Mouse (Mus musculus) MEL (cell line): ENCODE data around the gene Rpl26. TPM values are rescaled to one million over a fixed set of nuclear protein-coding genes. Genes with fewer than 3 reads are reported as not detected.

Source experiments
- DNase-seq: peaks from one replicate; pipeline ENCODE4 v3.0.0; 2011; ENCODE audit warnings: low read depth, low spot score
- H3K27ac ChIP-seq: 2 replicates; pipeline ENCODE4 v1.5.1; 2012; ENCODE audit warnings: low read depth, mild to moderate bottlenecking, control low read depth, low read length, moderate library complexity; ENCODE audit not compliant: control insufficient read depth
- H3K27me3 ChIP-seq, 2 experiments: fragments of 150-350 bp in 1 of 2; sonication (generic) in 1 of 2; 2 replicates each; pipeline ENCODE4 v1.6.1; 2012; ENCODE audit warnings: low read length in 2 of 2, mild to moderate bottlenecking in 2 of 2, improper control_type of control experiment in 1 of 2, moderate library complexity in 1 of 2; ENCODE audit not compliant: insufficient read depth in 2 of 2, control insufficient read depth in 1 of 2
- H3K36me3 ChIP-seq, 2 experiments: 2 replicates each; pipeline ENCODE4 v1.6.1; 2012 to 2014; ENCODE audit warnings: low read length in 2 of 2, improper control_type of control experiment in 1 of 2, inconsistent platforms in 1 of 2, mild to moderate bottlenecking in 1 of 2; ENCODE audit not compliant: insufficient read depth in 2 of 2, control insufficient read depth in 1 of 2
- H3K4me1 ChIP-seq, 2 experiments: fragments of 150-350 bp in 1 of 2; sonication (generic) in 1 of 2; 2 replicates each; pipeline ENCODE4 v1.6.1; 2012; ENCODE audit warnings: low read length in 2 of 2, improper control_type of control experiment in 1 of 2, mild to moderate bottlenecking in 1 of 2; ENCODE audit not compliant: insufficient read depth in 2 of 2, control insufficient read depth in 1 of 2
- H3K4me3 ChIP-seq, 2 experiments: fragments of 150-350 bp in 1 of 2; sonication (generic) in 1 of 2; 2 replicates each; pipeline ENCODE4 v1.5.1; 2012; ENCODE audit warnings: low read depth in 2 of 2, low read length in 2 of 2, mild to moderate bottlenecking in 2 of 2, moderate library complexity in 2 of 2, control low read depth in 1 of 2, improper control_type of control experiment in 1 of 2; ENCODE audit not compliant: control insufficient read depth in 1 of 2, insufficient read depth in 1 of 2
- H3K79me2 ChIP-seq: 2 replicates; pipeline ENCODE4 v1.6.1; 2012; ENCODE audit warnings: mild to moderate bottlenecking, low read length, moderate library complexity; ENCODE audit not compliant: control insufficient read depth, poor library complexity, insufficient read depth
- H3K9ac ChIP-seq: 2 replicates; pipeline ENCODE4 v1.6.1; 2012; ENCODE audit warnings: low read depth, mild to moderate bottlenecking, control low read depth, low read length, moderate library complexity; ENCODE audit not compliant: control insufficient read depth, poor library complexity, severe bottlenecking
- H3K9me3 ChIP-seq: fragments of 150-350 bp; sonication (generic); replicated peaks from 2 replicates; pipeline ENCODE4 v1.6.1; 2012; ENCODE audit warnings: mild to moderate bottlenecking, low read length, improper control_type of control experiment, moderate library complexity; ENCODE audit not compliant: insufficient read depth
- BHLHE40 ChIP-seq: IDR thresholded peaks from 2 replicates; pipeline ENCODE4 v1.6.1; 2012; ENCODE audit warnings: low read depth, mild to moderate bottlenecking, inconsistent platforms, low read length, improper control_type of control experiment, borderline replicate concordance
- CHD1 ChIP-seq: IDR thresholded peaks from 2 replicates; pipeline ENCODE4 v1.6.1; 2012; ENCODE audit warnings: low read depth, mild to moderate bottlenecking, inconsistent platforms, low read length, improper control_type of control experiment
- CTCF ChIP-seq, 3 experiments: IDR thresholded peaks in 2 of 3; conservative IDR thresholded peaks in 1 of 3; 2 replicates each; pipeline ENCODE4 v1.5.1; 2011 to 2012; ENCODE audit warnings: low read length in 3 of 3, low read depth in 2 of 3, mild to moderate bottlenecking in 2 of 3, improper control_type of control experiment in 1 of 3, inconsistent platforms in 1 of 3, mixed read lengths in 1 of 3, moderate library complexity in 1 of 3; ENCODE audit not compliant: control insufficient read depth in 1 of 3, insufficient read depth in 1 of 3, poor library complexity in 1 of 3, severe bottlenecking in 1 of 3
- E2F4 ChIP-seq: IDR thresholded peaks from 2 replicates; pipeline ENCODE4 v1.6.1; 2011; ENCODE audit warnings: low read depth, low read length, improper control_type of control experiment, borderline replicate concordance
- ELF1 ChIP-seq: IDR thresholded peaks from 2 replicates; pipeline ENCODE4 v1.6.1; 2014; ENCODE audit warnings: low read depth, mild to moderate bottlenecking, inconsistent platforms, low read length, improper control_type of control experiment, moderate library complexity
- EP300 ChIP-seq, 2 experiments: IDR thresholded peaks; 2 replicates each; pipeline ENCODE4 v1.6.1; 2011; ENCODE audit warnings: improper control_type of control experiment in 2 of 2, low read length in 2 of 2, low read depth in 1 of 2, mild to moderate bottlenecking in 1 of 2
- GABPA ChIP-seq: IDR thresholded peaks from 2 replicates; pipeline ENCODE4 v1.6.1; 2012; ENCODE audit warnings: low read depth, mild to moderate bottlenecking, inconsistent platforms, low read length, improper control_type of control experiment, moderate library complexity
- GATA1 ChIP-seq: IDR thresholded peaks from 2 replicates; pipeline ENCODE4 v1.6.1; 2011; ENCODE audit warnings: low read depth, low read length, improper control_type of control experiment
- HCFC1 ChIP-seq: IDR thresholded peaks from 2 replicates; pipeline ENCODE4 v1.6.1; 2012; ENCODE audit warnings: low read depth, mild to moderate bottlenecking, inconsistent platforms, low read length, improper control_type of control experiment, moderate library complexity
- JUND ChIP-seq: IDR thresholded peaks from 2 replicates; pipeline ENCODE4 v1.6.1; 2011; ENCODE audit warnings: low read depth, mild to moderate bottlenecking, improper control_type of control experiment, low read length
- MAFK ChIP-seq: IDR thresholded peaks from 2 replicates; pipeline ENCODE4 v1.6.1; 2011; ENCODE audit warnings: low read depth, mild to moderate bottlenecking, low read length, improper control_type of control experiment, borderline replicate concordance
- MAX ChIP-seq: IDR thresholded peaks from 2 replicates; pipeline ENCODE4 v1.6.1; 2011; ENCODE audit warnings: low read length, improper control_type of control experiment
- MEF2A ChIP-seq: IDR thresholded peaks from 2 replicates; pipeline ENCODE4 v1.6.1; 2014; ENCODE audit warnings: low read depth, mild to moderate bottlenecking, inconsistent platforms, low read length, improper control_type of control experiment; ENCODE audit not compliant: poor library complexity, insufficient replicate concordance, severe bottlenecking; ENCODE audit errors: extremely low read depth
- MXI1 ChIP-seq: IDR thresholded peaks from 2 replicates; pipeline ENCODE4 v1.6.1; 2011; ENCODE audit warnings: mild to moderate bottlenecking, low read depth, low read length, improper control_type of control experiment
- MYB ChIP-seq: IDR thresholded peaks from 2 replicates; pipeline ENCODE4 v1.6.1; 2011; ENCODE audit warnings: mild to moderate bottlenecking, low read depth, low read length, improper control_type of control experiment
- MYC ChIP-seq: IDR thresholded peaks from 2 replicates; pipeline ENCODE4 v1.6.1; 2011; ENCODE audit warnings: low read depth, mild to moderate bottlenecking, low read length, improper control_type of control experiment, moderate library complexity
- NELFE ChIP-seq: IDR thresholded peaks from 2 replicates; pipeline ENCODE4 v1.6.1; 2011; ENCODE audit warnings: low read depth, low read length, improper control_type of control experiment
- NRF1 ChIP-seq: IDR thresholded peaks from 2 replicates; pipeline ENCODE4 v1.6.1; 2014; ENCODE audit warnings: low read depth, mild to moderate bottlenecking, inconsistent platforms, low read length, improper control_type of control experiment, moderate library complexity; ENCODE audit not compliant: poor library complexity, insufficient read depth, severe bottlenecking
- POLR2A ChIP-seq, 2 experiments: IDR thresholded peaks; 2 replicates each; pipeline ENCODE4 v1.6.1; 2011 to 2012; ENCODE audit warnings: low read length in 2 of 2, mild to moderate bottlenecking in 2 of 2, control low read depth in 1 of 2, improper control_type of control experiment in 1 of 2, low read depth in 1 of 2, moderate library complexity in 1 of 2; ENCODE audit not compliant: control insufficient read depth in 1 of 2, insufficient read depth in 1 of 2, poor library complexity in 1 of 2
- POLR2AphosphoS2 ChIP-seq: IDR thresholded peaks from 2 replicates; pipeline ENCODE4 v1.6.1; 2011; ENCODE audit warnings: low read length, improper control_type of control experiment
- POLR2AphosphoS5 ChIP-seq: IDR thresholded peaks from 2 replicates; pipeline ENCODE4 v1.6.1; 2012; ENCODE audit warnings: low read depth, borderline replicate concordance, mild to moderate bottlenecking, inconsistent platforms, low read length, moderate library complexity, mixed read lengths
- RAD21 ChIP-seq: IDR thresholded peaks from 2 replicates; pipeline ENCODE4 v1.6.1; 2011; ENCODE audit warnings: mild to moderate bottlenecking, low read depth, low read length, improper control_type of control experiment
- RCOR1 ChIP-seq: IDR thresholded peaks from 2 replicates; pipeline ENCODE4 v1.6.1; 2012; ENCODE audit warnings: low read depth, mild to moderate bottlenecking, inconsistent platforms, low read length, improper control_type of control experiment
- SIN3A ChIP-seq: IDR thresholded peaks from 2 replicates; pipeline ENCODE4 v1.6.1; 2012; ENCODE audit warnings: low read length, improper control_type of control experiment, inconsistent platforms
- SMC3 ChIP-seq: IDR thresholded peaks from 2 replicates; pipeline ENCODE4 v1.6.1; 2011; ENCODE audit warnings: low read depth, low read length, improper control_type of control experiment
- TAL1 ChIP-seq: IDR thresholded peaks from 2 replicates; pipeline ENCODE4 v1.6.1; 2012; ENCODE audit warnings: mild to moderate bottlenecking, inconsistent platforms, low read length, moderate library complexity, mixed read lengths
- TBP ChIP-seq: IDR thresholded peaks from 2 replicates; pipeline ENCODE4 v1.8.0; 2011; ENCODE audit warnings: low read depth, low read length, improper control_type of control experiment
- TCF12 ChIP-seq: IDR thresholded peaks from 2 replicates; pipeline ENCODE4 v1.6.1; 2014; ENCODE audit warnings: low read depth, mild to moderate bottlenecking, inconsistent platforms, low read length, improper control_type of control experiment, moderate library complexity
- UBTF ChIP-seq: IDR thresholded peaks from 2 replicates; pipeline ENCODE4 v1.6.1; 2012; ENCODE audit warnings: low read depth, mild to moderate bottlenecking, inconsistent platforms, low read length, improper control_type of control experiment, moderate library complexity, borderline replicate concordance; ENCODE audit not compliant: insufficient read depth
- USF1 ChIP-seq: IDR thresholded peaks from 2 replicates; pipeline ENCODE4 v1.6.1; 2014; ENCODE audit warnings: low read depth, mild to moderate bottlenecking, inconsistent platforms, low read length, improper control_type of control experiment, moderate library complexity
- USF2 ChIP-seq, 2 experiments: IDR thresholded peaks; 2 replicates each; pipeline ENCODE4 v1.6.1; 2011 to 2012; ENCODE audit warnings: improper control_type of control experiment in 2 of 2, low read length in 2 of 2, borderline replicate concordance in 1 of 2, inconsistent platforms in 1 of 2, low read depth in 1 of 2, mild to moderate bottlenecking in 1 of 2; ENCODE audit not compliant: insufficient read depth in 1 of 2
- ZC3H11A ChIP-seq: IDR thresholded peaks from 2 replicates; pipeline ENCODE4 v1.6.1; 2012; ENCODE audit warnings: low read depth, mild to moderate bottlenecking, inconsistent platforms, low read length, improper control_type of control experiment
- ZKSCAN1 ChIP-seq: IDR thresholded peaks from 2 replicates; pipeline ENCODE4 v1.6.1; 2012; ENCODE audit warnings: low read depth, mild to moderate bottlenecking, inconsistent platforms, low read length, improper control_type of control experiment, moderate library complexity
- ZMIZ1 ChIP-seq: IDR thresholded peaks from 2 replicates; pipeline ENCODE4 v1.6.1; 2012; ENCODE audit warnings: low read depth, mild to moderate bottlenecking, inconsistent platforms, low read length, improper control_type of control experiment, moderate library complexity
- ZNF384 ChIP-seq: IDR thresholded peaks from 2 replicates; pipeline ENCODE4 v1.6.1; 2012; ENCODE audit warnings: low read depth, mild to moderate bottlenecking, inconsistent platforms, low read length, improper control_type of control experiment
- polyA plus RNA-seq, 2 experiments: library from polyadenylated mRNA; stranded (reverse) in 1 of 2; unstranded in 1 of 2; fragments of >175 nt in 1 of 2; fragments of >200 nt in 1 of 2; gene quantifications; 2 replicates each; pipeline versions ENCODE4 v1.2.1 to v1.2.4; 2012; ENCODE audit warnings: low replicate concordance in 2 of 2, low read depth in 1 of 2; ENCODE audit not compliant: insufficient read length in 2 of 2, insufficient read depth in 1 of 2, missing spikeins in 1 of 2
- total RNA-seq: library from RNA; depleted of rRNA; stranded (reverse); fragments of 300-350 nt; gene quantifications from 2 replicates; pipeline ENCODE4 v1.2.3, GENCODE M21; 2012

The Rpl26 gene
- total and polyA plus RNA-seq, 3 experiments = 3,167 to 5,512 TPM; not detected in 1

- H3K4me1 ChIP-seq = peaks cover 13 to 37% of the 10 kb centered on the region in 2 experiments
- peak; percentile 68; the same call in 1 of the 2 replicates for TF ChIP-seq MYB
- no peak for TF ChIP-seq NRF1
- 0 out of 2 replicates have a peak, but pooled peaks have one; percentile 22 for TF ChIP-seq USF1
- TF ChIP-seq EP300 (IDR thresholded peaks at IDR 0.05; ENCODE audit: low read depth in 1 of 2, low read length in 2 of 2) = peak; percentile 97 to 98
- TF ChIP-seq POLR2A (IDR thresholded peaks at IDR 0.05; ENCODE audit: control insufficient read depth in 1 of 2, insufficient read depth in 1 of 2, low read depth in 1 of 2, low read length in 2 of 2, poor library complexity in 1 of 2) = no peak; a peak in 1 of 4 replicates
- TF ChIP-seq TCF12 = peak; percentile 90
- TF ChIP-seq ZNF384 = peak; percentile 97
- peak; percentile 69 for TF ChIP-seq HCFC1
- TF ChIP-seq RCOR1 = peak; percentile 98
- peak; percentile 39; the same call in 1 of the 2 replicates for TF ChIP-seq ZC3H11A
- peak; percentile 88 for TF ChIP-seq ZMIZ1
- peak; percentile 12; the same call in 1 of the 2 replicates for TF ChIP-seq CHD1
- TF ChIP-seq BHLHE40 = peak; percentile 63; the same call in 1 of the 2 replicates
- peak; percentile 97 for TF ChIP-seq SIN3A
- peak; percentile 48; the same call in 1 of the 2 replicates for TF ChIP-seq NELFE
- TF ChIP-seq USF2 (IDR thresholded peaks at IDR 0.05; ENCODE audit: borderline replicate concordance in 1 of 2, insufficient read depth in 1 of 2, low read depth in 1 of 2, low read length in 2 of 2) = no peak
- no peak for TF ChIP-seq SMC3
- peak; percentile 82; the same call in 1 of the 2 replicates for TF ChIP-seq MAFK
- peak; percentile 81; the same call in 1 of the 2 replicates for TF ChIP-seq JUND
- TF ChIP-seq ELF1 = peak; percentile 69
- no peak for TF ChIP-seq POLR2AphosphoS5
- TF ChIP-seq GABPA = no peak
- no peak for TF ChIP-seq RAD21
- peak; percentile 63; the same call in 1 of the 2 replicates for TF ChIP-seq MXI1
- TF ChIP-seq GATA1 = peak; percentile 98
- peak; percentile 62; the same call in 1 of the 2 replicates for TF ChIP-seq MAX
- TF ChIP-seq E2F4 = no peak
- TF ChIP-seq CTCF (IDR thresholded peaks at IDR 0.05 in 2 of 3, conservative IDR thresholded peaks at IDR 0.05 in 1 of 3; ENCODE audit: control insufficient read depth in 1 of 3, insufficient read depth in 1 of 3, low read depth in 2 of 3, low read length in 3 of 3, poor library complexity in 1 of 3, severe bottlenecking in 1 of 3) = no peak
- peak; percentile 82; the same call in 1 of the 2 replicates for TF ChIP-seq TBP
- no peak for TF ChIP-seq ZKSCAN1
- peak; percentile 50 for TF ChIP-seq TAL1
- TF ChIP-seq MYC = peak; percentile 79
- TF ChIP-seq POLR2AphosphoS2 = no peak
- TF ChIP-seq UBTF = no peak
- no peak for TF ChIP-seq MEF2A
These were observed 47.6 kb upstream of the Rpl26 start for GRCm38 (mm10) chr11:68853611-68854401.

More at GRCm38 (mm10) chr11:68853611-68854401, 47.6 kb upstream of the Rpl26 start:
- Histone ChIP-seq H3K9ac (peak overlapping the region; percentile 78), H3K4me3 (peak overlapping the region; percentile 44 to 79), H3K9me3 (no peaks in the 10 kb centered on the region), H3K36me3 (peaks cover 4 to 37% of the 10 kb centered on the region in 2 experiments), H3K27ac (peak overlapping the region; percentile 91), H3K27me3 (no peaks in the 10 kb centered on the region), H3K79me2 (peaks cover 33% of the 10 kb centered on the region)
- DNase-seq = peak; percentile 94
